Mouse (Mus musculus) lung, postnatal 25 days (tissue): Measurements from ENCODE around the gene Zfp385c.
"Not testable (repeated sequence)": the region's sequence is repeated elsewhere in the genome, so short reads cannot be mapped to it uniquely, and the experiment has no call there.

ENCODE experiments used
- DNase-seq: peaks from one replicate; pipeline ENCODE4 v3.0.0; 2022; ENCODE audit warnings: low spot score

The Zfp385c gene

GRCm38 (mm10) chr11:100625754-100626700 lies 66.2 kb downstream of the Zfp385c start:
- DNase-seq: no peak

- DNase-seq: peak; percentile 60
Measured at GRCm38 (mm10) chr11:100623867-100624266, 68.4 kb downstream of the Zfp385c start.

GRCm38 (mm10) chr11:100622714-100623113 lies 69.5 kb downstream of the Zfp385c start:
- peak; percentile 95 for DNase-seq

- no peak for DNase-seq
Measured at GRCm38 (mm10) chr11:100619982-100620381, 72.3 kb downstream of the Zfp385c start, which contains the start of gene Dnajc7. Gene Dnajc7 (minus strand): TSS chr11:100620168.

GRCm38 (mm10) chr11:100619485-100619975 lies 72.7 kb downstream of the Zfp385c start:
- DNase-seq: peak; percentile 94

- DNase-seq: peak; percentile 64
Measured at GRCm38 (mm10) chr11:100618761-100619484, 73.3 kb downstream of the Zfp385c start, which contains the start of gene Nkiras2. Gene Nkiras2 (plus strand): TSS chr11:100619244.

GRCm38 (mm10) chr11:100617480-100617879 lies 74.8 kb downstream of the Zfp385c start:
- DNase-seq: no peak

GRCm38 (mm10) chr11:100616836-100617235 lies 75.4 kb downstream of the Zfp385c start:
- not testable (repeated sequence) for DNase-seq

- no peak for DNase-seq
Measured at GRCm38 (mm10) chr11:100616332-100616731, 75.9 kb downstream of the Zfp385c start.

GRCm38 (mm10) chr11:100613241-100613640 lies 79.0 kb downstream of the Zfp385c start:
- peak; percentile 27 for DNase-seq

- DNase-seq: no peak
Measured at GRCm38 (mm10) chr11:100611627-100612026, 80.6 kb downstream of the Zfp385c start.

- DNase-seq: peak; percentile 19
Measured at GRCm38 (mm10) chr11:100609997-100610680, 82.1 kb downstream of the Zfp385c start.

- DNase-seq: no peak
Measured at GRCm38 (mm10) chr11:100609355-100609996, 82.8 kb downstream of the Zfp385c start.

- DNase-seq: peak; percentile 27
Measured at GRCm38 (mm10) chr11:100608796-100609195, 83.5 kb downstream of the Zfp385c start.

GRCm38 (mm10) chr11:100607121-100607520 lies 85.1 kb downstream of the Zfp385c start:
- no peak for DNase-seq

- DNase-seq: no peak
Measured at GRCm38 (mm10) chr11:100605451-100605850, 86.8 kb downstream of the Zfp385c start.

GRCm38 (mm10) chr11:100604321-100605005 lies 87.8 kb downstream of the Zfp385c start:
- DNase-seq: no peak

GRCm38 (mm10) chr11:100603813-100604212 lies 88.4 kb downstream of the Zfp385c start:
- no peak for DNase-seq

GRCm38 (mm10) chr11:100603155-100603554 lies 89.1 kb downstream of the Zfp385c start:
- DNase-seq: no peak

- no peak for DNase-seq
Measured at GRCm38 (mm10) chr11:100601372-100601771, 90.9 kb downstream of the Zfp385c start.

- no peak for DNase-seq
Measured at GRCm38 (mm10) chr11:100598074-100598473, 94.2 kb downstream of the Zfp385c start.
